Mouse (Mus musculus) limb, embryonic 10.5 days (tissue): Measurements from ENCODE around the gene Taf3. TPM values are rescaled to one million over a fixed set of nuclear protein-coding genes. Genes with fewer than 3 reads are reported as not detected.

Experiments used
- DNase-seq: peaks from one replicate; pipeline ENCODE4 v3.0.0-alpha.2; 2017; ENCODE audit warnings: low spot score
- H3K27ac ChIP-seq: fragments of 300-500 bp; sonication (generic); 2 replicates; pipeline ENCODE4 v1.5.1; 2016; ENCODE audit warnings: mild to moderate bottlenecking
- H3K27me3 ChIP-seq: fragments of 300-500 bp; sonication (generic); 2 replicates; pipeline ENCODE4 v1.6.1; 2016; ENCODE audit warnings: low read depth, mild to moderate bottlenecking; ENCODE audit not compliant: poor library complexity, severe bottlenecking
- H3K36me3 ChIP-seq: fragments of 300-500 bp; sonication (generic); 2 replicates; pipeline ENCODE4 v1.6.1; 2016; ENCODE audit warnings: mild to moderate bottlenecking, moderate library complexity
- H3K4me1 ChIP-seq: fragments of 300-500 bp; sonication (generic); 2 replicates; pipeline ENCODE4 v1.6.1; 2016
- H3K4me3 ChIP-seq: fragments of 300-500 bp; sonication (generic); 2 replicates; pipeline ENCODE4 v1.5.1; 2016; ENCODE audit warnings: mild to moderate bottlenecking, moderate library complexity
- H3K9me3 ChIP-seq: fragments of 300-500 bp; sonication (generic); replicated peaks from 2 replicates; pipeline ENCODE4 v1.6.1; 2016; ENCODE audit warnings: mild to moderate bottlenecking
- WGBS: fragments of 180-500 bp; shearing (Covaris S2); methylation state at CpG from one replicate; pipeline ENCODE4 v1.1.7; 2016; 5-methylcytosine and 5-hydroxymethylcytosine counted together
- polyA plus RNA-seq: library from polyadenylated mRNA; unstranded; fragments of >200 nt; fragmentation: Nextera tagmentation; extraction: Ambion mirVana; gene quantifications from 2 replicates; pipeline ENCODE4 v1.2.1, GENCODE M21; 2016

Taf3 gene
- polyA plus RNA-seq, 1 experiment from 2014 or later = 16.3 TPM

DNA sequence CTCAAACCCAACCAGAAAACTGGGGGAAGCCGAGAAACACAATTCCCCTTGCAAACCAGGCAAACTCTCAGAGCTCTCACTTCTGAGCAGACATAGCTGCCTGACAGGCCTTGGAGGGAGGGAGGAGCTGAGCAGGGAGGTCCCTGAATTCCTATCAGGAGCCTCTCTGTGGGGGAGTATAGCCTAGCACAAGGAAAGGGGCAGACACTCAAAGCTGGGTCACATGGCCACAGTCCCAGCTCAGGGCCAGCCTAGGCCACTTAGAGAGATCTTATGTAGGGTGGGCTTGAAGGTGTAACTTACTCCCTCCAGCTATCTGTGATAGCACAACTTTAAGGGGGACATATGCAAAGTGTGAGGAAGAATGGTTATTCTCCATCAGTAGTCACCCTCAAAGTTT lies 112.4 kb downstream of the Taf3 start:
- WGBS = 25% methylated on average over 1 of the region's 1 CpGs
- Histone ChIP-seq H3K36me3 (no peaks in the 10 kb centered on the region), H3K9me3 (no peaks in the 10 kb centered on the region), H3K27ac (no peak overlapping the region), H3K4me1 (peaks cover 7% of the 10 kb centered on the region), H3K4me3 (no peak overlapping the region), H3K27me3 (no peaks in the 10 kb centered on the region)
- no peak for DNase-seq

DNA sequence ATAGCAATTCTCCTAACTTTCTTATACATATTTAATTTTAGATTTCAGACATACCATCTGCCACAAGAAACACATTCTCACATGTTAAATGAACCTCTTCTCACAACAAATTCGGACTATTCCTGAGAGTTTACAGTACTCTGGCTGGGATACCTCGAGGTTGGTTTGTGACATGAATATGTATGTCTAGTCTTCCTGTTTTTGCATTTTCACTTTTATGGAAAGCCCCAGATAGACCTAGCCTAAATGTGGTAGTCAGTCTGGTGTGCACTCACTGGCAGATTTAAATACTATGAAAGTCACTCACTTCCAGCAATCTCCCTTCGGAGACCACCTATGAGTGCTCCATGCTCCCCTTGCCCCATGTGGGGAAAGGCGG lies 121.5 kb downstream of the Taf3 start:
- WGBS = 89% methylated on average over 4 of the region's 4 CpGs
- DNase-seq = no peak

DNA sequence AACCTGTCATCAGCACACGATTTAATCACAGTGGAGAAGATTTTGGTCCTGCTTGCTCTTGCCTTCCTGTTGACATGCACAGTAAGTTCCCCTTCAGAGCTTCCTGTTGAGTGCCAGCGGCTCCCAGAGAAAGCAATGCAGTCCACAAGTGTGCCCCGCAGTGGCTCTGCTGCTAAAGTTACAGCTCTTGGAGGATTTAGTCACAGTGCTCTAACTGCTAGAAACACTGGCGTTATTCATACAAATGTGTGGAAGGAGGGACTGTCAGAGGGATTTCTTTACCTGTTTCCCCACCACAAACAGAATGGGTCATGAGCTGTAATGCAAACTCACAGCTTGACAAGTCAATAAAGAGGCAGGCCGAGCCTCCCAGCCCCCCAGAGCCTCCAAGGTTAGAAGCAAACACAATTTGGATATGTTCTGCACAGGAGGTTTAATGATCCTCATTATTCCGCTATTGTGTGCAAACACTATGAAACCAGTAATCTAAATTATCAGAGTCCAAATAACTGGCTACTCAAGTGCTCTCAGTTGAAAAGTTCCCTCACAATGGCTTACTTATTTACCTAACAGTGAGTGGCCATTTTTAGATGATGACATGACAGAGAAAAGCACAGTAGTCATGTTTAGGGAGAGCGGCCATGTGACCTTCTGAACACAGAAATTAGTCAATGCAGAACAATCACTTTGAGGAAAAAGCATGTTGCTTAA lies 122.0 kb downstream of the Taf3 start:
- no peak overlapping the region for H3K27ac ChIP-seq
- H3K4me3 ChIP-seq = no peak overlapping the region
- H3K27me3 ChIP-seq = no peaks in the 10 kb centered on the region
- H3K4me1 ChIP-seq = peaks cover 3% of the 10 kb centered on the region
- no peaks in the 10 kb centered on the region for H3K9me3 ChIP-seq
- H3K36me3 ChIP-seq = peaks cover 12% of the 10 kb centered on the region; the same call in 1 of the 2 replicates
- WGBS = 67% methylated on average over 7 of the region's 7 CpGs
- no peak for DNase-seq

More for the DNA sequence above, 121.5 kb downstream of the Taf3 start:
- H3K4me1 ChIP-seq = peaks cover 3% of the 10 kb centered on the region
- H3K27ac ChIP-seq = no peak overlapping the region
- no peaks in the 10 kb centered on the region for H3K27me3 ChIP-seq
- peaks cover 12% of the 10 kb centered on the region; the same call in 1 of the 2 replicates for H3K36me3 ChIP-seq
- no peak overlapping the region for H3K4me3 ChIP-seq
- no peaks in the 10 kb centered on the region for H3K9me3 ChIP-seq

DNA sequence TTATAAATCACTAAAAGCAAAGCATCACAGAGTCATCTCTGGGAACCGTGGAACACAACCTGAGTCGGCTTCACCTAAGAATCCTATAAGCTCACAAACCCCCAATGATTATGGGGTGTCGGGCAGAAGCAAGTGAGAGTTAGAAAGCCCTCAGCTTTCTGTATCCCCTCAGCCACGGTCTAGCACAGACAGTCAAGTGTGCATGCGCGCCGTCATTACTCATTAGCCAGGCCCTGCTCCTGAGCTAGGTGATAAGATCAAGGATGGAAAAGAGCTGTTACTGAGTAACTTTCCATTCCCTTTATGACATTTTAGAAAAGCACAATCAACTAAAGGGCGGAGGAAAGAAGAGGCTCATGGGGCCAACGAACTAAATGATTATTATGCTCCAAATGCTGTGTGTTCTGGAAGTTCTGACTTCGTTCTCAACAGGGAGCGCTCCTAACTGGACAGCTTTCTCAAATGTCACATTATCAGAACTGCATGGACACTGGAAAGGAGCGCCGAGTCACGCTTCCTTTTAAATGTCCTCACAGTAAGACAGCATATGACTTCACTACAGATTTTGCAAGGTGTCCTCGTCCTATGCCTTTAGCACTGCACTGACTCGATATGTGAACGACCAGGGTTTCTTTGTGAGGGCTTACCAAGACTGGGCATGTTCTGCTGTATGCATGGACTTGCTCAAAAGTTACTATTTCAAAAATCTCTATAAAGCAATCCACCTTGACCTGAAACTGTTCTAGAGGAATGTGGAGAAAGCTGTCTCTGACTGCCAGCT lies 129.5 kb downstream of the Taf3 start:
- 92% methylated on average over 17 of the region's 17 CpGs for WGBS
- H3K27ac ChIP-seq = no peak overlapping the region
- peaks cover 33% of the 10 kb centered on the region for H3K36me3 ChIP-seq
- DNase-seq = no peak
- H3K27me3 ChIP-seq = no peaks in the 10 kb centered on the region
- no peaks in the 10 kb centered on the region for H3K9me3 ChIP-seq
- no peak overlapping the region for H3K4me3 ChIP-seq
- no peaks in the 10 kb centered on the region for H3K4me1 ChIP-seq

DNA sequence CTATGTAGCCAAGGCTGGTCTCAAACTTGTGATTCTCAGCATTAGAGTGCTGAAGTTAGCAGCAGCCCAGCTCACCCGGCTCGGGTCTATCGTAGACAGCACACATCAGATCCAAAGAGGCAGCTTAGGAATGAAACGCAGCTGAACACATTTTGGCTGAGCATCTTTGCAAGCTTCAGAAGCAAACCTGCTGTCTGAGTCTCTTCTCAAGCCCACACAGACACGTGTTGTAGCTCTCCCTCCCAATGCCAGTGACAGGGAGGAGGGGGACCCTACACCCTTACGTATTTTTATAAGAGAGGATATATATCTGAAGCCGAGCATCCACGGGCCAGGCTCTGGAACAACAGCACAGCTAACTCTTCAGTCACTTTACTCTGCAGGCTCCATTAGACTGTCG lies 130.8 kb downstream of the Taf3 start:
- Histone ChIP-seq H3K36me3 (peaks cover 27% of the 10 kb centered on the region), H3K4me3 (no peak overlapping the region), H3K9me3 (no peaks in the 10 kb centered on the region), H3K27me3 (no peaks in the 10 kb centered on the region), H3K27ac (no peak overlapping the region), H3K4me1 (no peaks in the 10 kb centered on the region)
- no peak for DNase-seq
- 89% methylated on average over 9 of the region's 9 CpGs for WGBS

DNA sequence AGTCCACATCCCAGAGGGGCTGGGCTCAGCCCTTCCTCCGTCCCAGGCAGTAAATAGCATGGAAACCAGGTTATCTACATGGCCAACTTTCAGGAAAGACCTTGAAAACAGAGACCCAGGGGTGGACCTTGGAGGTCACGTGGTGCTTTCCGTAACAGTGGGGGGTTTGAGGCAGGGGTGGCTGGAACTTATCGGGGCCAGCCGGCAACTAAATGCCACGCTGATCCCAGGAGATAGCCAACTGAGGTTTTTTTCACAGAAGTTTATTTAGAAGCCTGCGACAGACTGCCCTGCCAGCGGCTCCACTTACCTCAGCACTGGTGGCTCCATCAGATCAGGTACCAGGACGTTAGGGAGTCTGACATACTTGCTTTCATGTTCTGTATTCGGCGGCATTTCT lies 142.4 kb downstream of the Taf3 start:
- no peaks in the 10 kb centered on the region for H3K9me3 ChIP-seq
- WGBS = 3% methylated on average over 11 of the region's 11 CpGs
- no peak overlapping the region for H3K27ac ChIP-seq
- no peaks in the 10 kb centered on the region for H3K36me3 ChIP-seq
- peaks cover 6% of the 10 kb centered on the region for H3K4me1 ChIP-seq
- peak; percentile 38 for DNase-seq
- H3K27me3 ChIP-seq = peaks cover 9% of the 10 kb centered on the region; the same call in 1 of the 2 replicates
- peak overlapping the region; percentile 42 for H3K4me3 ChIP-seq

DNA sequence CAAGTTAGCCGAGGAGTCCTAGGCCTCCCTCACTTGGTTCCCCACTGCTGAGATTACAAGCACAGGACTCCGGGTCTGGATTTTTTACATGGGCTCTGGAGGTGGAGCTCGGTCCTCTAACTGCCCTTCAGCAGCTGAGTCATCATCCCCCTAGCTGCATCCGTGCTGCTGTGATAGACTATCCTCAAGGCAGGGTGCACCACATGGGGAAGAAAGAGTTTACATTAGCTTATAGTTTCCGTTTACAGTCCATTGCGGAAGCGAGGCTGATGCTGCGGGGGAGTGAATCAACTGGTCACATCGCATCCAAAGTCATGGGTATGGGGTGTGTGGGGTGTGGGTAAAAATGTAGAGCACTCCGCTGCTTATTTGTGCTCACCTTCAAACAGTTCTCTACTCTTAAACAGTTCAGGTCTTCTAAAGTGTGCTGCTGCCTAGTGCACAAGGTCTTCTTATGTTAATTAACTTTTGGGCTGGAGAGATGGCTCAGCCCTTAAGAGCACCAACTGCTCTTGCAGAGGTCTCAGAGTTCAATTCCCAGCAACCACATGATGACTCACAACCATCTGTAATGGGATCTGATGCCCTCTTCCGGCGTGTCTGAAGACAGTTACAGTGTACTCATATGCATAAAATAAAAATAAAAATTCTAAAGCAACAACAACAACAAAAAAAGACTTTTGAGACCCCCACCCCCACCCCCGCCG lies 144.4 kb downstream of the Taf3 start:
- whole genome bisulfite sequencing = 63% methylated on average over 14 of the region's 14 CpGs
- Histone ChIP-seq H3K9me3 (no peaks in the 10 kb centered on the region), H3K27me3 (peaks cover 20% of the 10 kb centered on the region), H3K4me1 (peaks cover 6% of the 10 kb centered on the region), H3K4me3 (no peak overlapping the region), H3K27ac (no peak overlapping the region), H3K36me3 (no peaks in the 10 kb centered on the region)
- no peak for DNase-seq

DNA sequence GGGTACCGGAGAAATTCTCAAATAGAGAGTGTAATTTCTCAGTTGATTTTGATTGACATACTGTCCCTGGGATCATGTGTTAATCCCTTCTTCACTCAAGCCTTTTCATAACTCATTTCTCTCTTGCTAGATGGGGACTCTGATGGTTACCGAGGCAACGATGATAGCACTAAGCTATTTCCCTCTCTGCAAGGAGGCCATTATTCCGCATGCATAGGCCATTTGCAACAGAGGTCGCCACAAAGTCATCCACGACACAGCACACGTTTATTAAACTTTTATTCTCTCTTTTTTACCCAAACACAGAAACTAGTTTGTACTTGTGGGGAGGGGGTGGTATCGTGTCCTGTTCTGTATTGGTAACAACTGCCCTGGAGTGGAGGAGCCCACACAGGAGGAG lies 150.6 kb downstream of the Taf3 start:
- no peak for DNase-seq
- WGBS = 6% methylated on average over 8 of the region's 8 CpGs
- Histone ChIP-seq H3K27ac (no peak overlapping the region), H3K36me3 (no peaks in the 10 kb centered on the region), H3K27me3 (peaks cover 79% of the 10 kb centered on the region), H3K4me1 (peaks cover 13% of the 10 kb centered on the region; the same call in 1 of the 2 replicates), H3K9me3 (no peaks in the 10 kb centered on the region), H3K4me3 (no peak overlapping the region)

DNA sequence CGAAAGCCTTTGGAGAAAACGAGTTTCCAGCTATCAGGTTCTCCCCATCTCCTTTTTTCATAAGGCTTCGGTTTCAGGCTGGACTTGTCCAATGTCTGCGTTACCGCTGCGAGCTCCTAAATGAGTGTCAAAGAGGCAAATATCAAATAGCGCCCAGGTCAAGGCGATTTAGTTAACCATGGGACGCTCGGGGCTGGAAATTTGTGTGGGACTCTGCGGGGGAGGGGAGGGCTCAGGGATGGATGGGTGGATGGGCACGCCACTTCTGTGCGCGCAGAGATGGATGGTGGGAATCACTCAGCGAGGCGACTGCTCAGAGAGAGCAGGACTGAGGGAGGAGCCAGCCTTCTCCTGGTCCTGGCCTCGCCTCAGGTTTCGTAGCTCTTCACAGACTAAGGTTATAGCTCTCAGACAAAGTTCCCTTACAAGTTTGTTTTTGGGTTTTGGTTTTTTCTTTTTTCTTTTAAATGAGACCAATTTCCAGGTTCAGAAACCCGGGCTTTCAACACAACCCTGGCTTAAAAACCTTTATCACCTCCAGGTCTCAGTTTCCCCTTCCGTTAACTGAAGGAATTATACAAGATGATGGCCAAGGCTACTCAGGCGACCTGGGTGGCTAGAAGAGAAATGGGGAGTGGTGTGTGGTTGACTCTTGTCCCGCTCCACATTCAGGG lies 152.2 kb downstream of the Taf3 start:
- Histone ChIP-seq H3K4me3 (peak overlapping the region; percentile 27), H3K27ac (no peak overlapping the region), H3K9me3 (no peaks in the 10 kb centered on the region), H3K4me1 (peaks cover 13% of the 10 kb centered on the region; the same call in 1 of the 2 replicates), H3K27me3 (peaks cover 88% of the 10 kb centered on the region), H3K36me3 (no peaks in the 10 kb centered on the region)
- peak; percentile 55 for DNase-seq
- WGBS = 1% methylated on average over 22 of the region's 22 CpGs

DNA sequence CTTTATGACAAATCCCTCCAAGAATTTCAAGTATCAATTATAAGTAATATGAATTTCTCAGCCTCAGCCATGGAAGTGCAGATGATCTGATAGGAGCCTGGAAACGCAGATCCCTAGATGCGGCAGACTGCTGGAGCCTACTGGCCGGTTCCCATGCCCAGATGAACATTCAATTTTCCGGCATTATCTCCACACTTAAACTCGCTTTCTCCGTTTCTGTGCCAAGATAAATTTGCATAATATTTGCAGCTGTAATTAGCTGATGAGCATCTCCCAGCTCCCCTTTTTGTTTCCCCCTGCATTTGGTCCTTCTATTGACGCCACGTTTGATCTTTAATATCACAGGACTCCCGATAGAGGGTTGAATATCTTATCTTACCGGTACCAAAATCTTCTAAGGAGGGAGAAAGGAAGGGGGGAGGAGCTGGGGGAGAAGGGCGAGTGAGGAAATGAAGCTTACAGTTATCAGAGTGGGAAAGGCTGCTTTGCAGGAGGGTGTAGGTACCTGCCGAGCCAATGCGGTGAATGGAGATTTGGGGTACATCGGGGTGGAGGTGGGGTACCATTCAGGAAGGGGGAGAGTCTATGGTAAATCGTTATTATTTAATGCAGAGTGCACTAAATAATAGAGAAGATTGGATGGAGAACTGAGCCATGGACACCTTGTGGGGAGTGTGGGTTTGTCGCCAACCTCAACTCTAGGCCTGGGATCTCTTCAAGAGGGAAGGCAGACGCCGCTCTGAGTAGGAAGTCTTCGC lies 153.4 kb downstream of the Taf3 start:
- peaks cover 14% of the 10 kb centered on the region; the same call in 1 of the 2 replicates for H3K4me1 ChIP-seq
- no peaks in the 10 kb centered on the region for H3K36me3 ChIP-seq
- peaks cover 97% of the 10 kb centered on the region for H3K27me3 ChIP-seq
- WGBS = under 1% methylated on average over 19 of the region's 19 CpGs
- no peaks in the 10 kb centered on the region for H3K9me3 ChIP-seq
- H3K4me3 ChIP-seq = no peak overlapping the region
- DNase-seq = no peak
- H3K27ac ChIP-seq = no peak overlapping the region

DNA sequence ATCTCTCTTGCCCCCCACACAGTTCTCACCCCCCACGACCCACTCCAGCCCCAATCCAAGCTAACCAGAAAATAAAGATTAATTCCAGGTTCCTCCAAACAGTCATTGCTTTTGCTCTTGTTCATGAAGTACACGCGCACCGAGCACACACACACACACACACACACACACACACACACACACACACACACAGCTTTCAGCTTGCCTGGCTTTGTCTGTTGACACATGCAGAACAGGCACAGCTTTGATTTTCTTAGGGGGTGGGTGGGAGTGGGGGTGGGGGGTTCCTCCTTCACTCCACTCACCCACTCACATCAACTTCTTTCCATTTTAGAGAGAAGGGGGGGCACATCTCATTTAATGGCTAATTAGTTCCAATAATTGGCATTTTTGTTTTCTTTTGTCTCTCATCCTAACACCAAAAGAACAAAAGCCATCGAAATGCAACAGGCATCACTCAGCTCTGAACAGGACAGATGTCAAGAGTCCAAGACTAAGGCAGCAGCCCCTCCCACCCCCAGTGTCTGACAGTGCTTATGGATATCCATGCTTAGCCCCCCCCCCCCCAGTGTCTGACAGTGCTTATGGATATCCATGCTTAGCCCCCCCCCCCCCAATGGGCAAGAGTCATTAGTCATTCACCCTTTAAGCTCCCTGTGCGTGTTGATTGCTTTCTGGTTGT lies 155.0 kb downstream of the Taf3 start:
- no peaks in the 10 kb centered on the region for H3K9me3 ChIP-seq
- no peaks in the 10 kb centered on the region for H3K36me3 ChIP-seq
- peaks cover 27% of the 10 kb centered on the region for H3K4me1 ChIP-seq
- H3K27me3 ChIP-seq = peaks cover 97% of the 10 kb centered on the region
- no peak for DNase-seq
- no peak overlapping the region for H3K4me3 ChIP-seq
- 5% methylated on average over 6 of the region's 6 CpGs for WGBS
- H3K27ac ChIP-seq = no peak overlapping the region
